Mouse (Mus musculus) intestine, embryonic 15.5 days (tissue): Measurements from ENCODE around the gene Dhrs7b. TPM values are rescaled to one million over a fixed set of nuclear protein-coding genes. Genes with fewer than 3 reads are reported as not detected.

Source experiments
- ATAC-seq: fragments of 200-750 bp; cut with Nextera tagmentation; 2 replicates; pipeline ENCODE4 v1.8.0; 2017; ENCODE audit warnings: moderate TSS enrichment, moderate library complexity
- H3K27ac ChIP-seq: fragments of 300-500 bp; sonication (generic); 2 replicates; pipeline ENCODE4 v1.5.1; 2015; ENCODE audit warnings: mild to moderate bottlenecking, inconsistent platforms
- H3K27me3 ChIP-seq: fragments of 300-500 bp; sonication (generic); replicated peaks from 2 replicates; pipeline ENCODE4 v1.6.1; 2015; ENCODE audit warnings: inconsistent platforms
- H3K36me3 ChIP-seq: fragments of 300-500 bp; sonication (generic); 2 replicates; pipeline ENCODE4 v1.6.1; 2015; ENCODE audit warnings: inconsistent platforms
- H3K4me1 ChIP-seq: fragments of 300-500 bp; sonication (generic); replicated peaks from 2 replicates; pipeline ENCODE4 v1.6.1; 2015; ENCODE audit warnings: inconsistent platforms
- H3K4me2 ChIP-seq: fragments of 300-500 bp; sonication (generic); replicated peaks from 2 replicates; pipeline ENCODE4 v1.6.1; 2015; ENCODE audit warnings: mild to moderate bottlenecking, inconsistent platforms
- H3K4me3 ChIP-seq: fragments of 300-500 bp; sonication (generic); replicated peaks from 2 replicates; pipeline ENCODE4 v1.5.1; 2015; ENCODE audit warnings: inconsistent platforms
- H3K9ac ChIP-seq: fragments of 300-500 bp; sonication (generic); 2 replicates; pipeline ENCODE4 v1.6.1; 2015; ENCODE audit warnings: inconsistent platforms
- H3K9me3 ChIP-seq: fragments of 300-500 bp; sonication (generic); 2 replicates; pipeline ENCODE4 v1.6.1; 2016; ENCODE audit warnings: inconsistent platforms
- WGBS: fragments of 180-500 bp; shearing (Covaris S2); methylation state at CpG from one replicate; pipeline ENCODE4 v1.1.7; 2015; 5-methylcytosine and 5-hydroxymethylcytosine counted together
- polyA plus RNA-seq: library from polyadenylated mRNA; unstranded; fragments of >200 nt; fragmentation: Nextera tagmentation; extraction: Ambion mirVana; gene quantifications from 2 replicates; pipeline ENCODE4 v1.2.1, GENCODE M21; 2015

Dhrs7b gene
- polyA plus RNA-seq, 1 experiment from 2014 or later, result 56.9 TPM

GRCm38 (mm10) chr11:60908073-60908472 is 77.6 kb downstream of the Dhrs7b start:
- H3K27ac ChIP-seq, result no peak overlapping the region
- no peak overlapping the region for H3K4me3 ChIP-seq
- peaks cover 11% of the 10 kb centered on the region for H3K4me1 ChIP-seq
- H3K36me3 ChIP-seq, result peaks cover 13% of the 10 kb centered on the region; the same call in 1 of the 2 replicates
- ATAC-seq, result no peak
- H3K9me3 ChIP-seq, result no peaks in the 10 kb centered on the region
- no peak overlapping the region for H3K4me2 ChIP-seq
- WGBS, result 64% methylated on average over 3 of the region's 3 CpGs
- no peak overlapping the region for H3K9ac ChIP-seq
- no peaks in the 10 kb centered on the region for H3K27me3 ChIP-seq

GRCm38 (mm10) chr11:60909626-60910025 is 79.2 kb downstream of the Dhrs7b start:
- H3K4me1 ChIP-seq, result peaks cover 11% of the 10 kb centered on the region
- no peak for ATAC-seq
- no peak overlapping the region for H3K4me3 ChIP-seq
- H3K36me3 ChIP-seq, result peaks cover 10% of the 10 kb centered on the region; the same call in 1 of the 2 replicates
- no peaks in the 10 kb centered on the region for H3K9me3 ChIP-seq
- 79% methylated on average over 1 of the region's 1 CpGs for WGBS
- H3K4me2 ChIP-seq, result no peak overlapping the region
- no peak overlapping the region for H3K9ac ChIP-seq
- no peaks in the 10 kb centered on the region for H3K27me3 ChIP-seq
- H3K27ac ChIP-seq, result no peak overlapping the region

Other genes with a start within 250 kb of the Dhrs7b start
- 32.6 and 34.3 TPM in 2 replicates for gene Llgl1, start 130.9 kb upstream of the Dhrs7b start, polyA plus RNA-seq
- 74.8 and 86.2 TPM in 2 replicates for gene Flii, start 103.4 kb upstream of the Dhrs7b start, polyA plus RNA-seq
- 9.3 and 9.4 TPM in 2 replicates for gene Mief2, start 102.2 kb upstream of the Dhrs7b start, polyA plus RNA-seq
- gene Top3a, start 53.3 kb upstream of the Dhrs7b start, polyA plus RNA-seq, result 12.1 and 13.0 TPM in 2 replicates
- 6.5 and 6.6 TPM in 2 replicates for gene Smcr8, start 53.1 kb upstream of the Dhrs7b start, polyA plus RNA-seq
- gene Shmt1, start 18.9 kb upstream of the Dhrs7b start, polyA plus RNA-seq, result 108 and 115 TPM in 2 replicates
- gene Tmem11, start 48.6 kb downstream of the Dhrs7b start, polyA plus RNA-seq, result 62.9 and 70.9 TPM in 2 replicates
- 9.6 and 11.9 TPM in 2 replicates for gene Natd1, start 84.1 kb downstream of the Dhrs7b start, polyA plus RNA-seq
- 127 and 144 TPM in 2 replicates for gene Map2k3, start 101.4 kb downstream of the Dhrs7b start, polyA plus RNA-seq
- 1.6 and 1.9 TPM in 2 replicates for gene Kcnj12, start 191.9 kb downstream of the Dhrs7b start, polyA plus RNA-seq